Mouse (Mus musculus) large intestine, adult 2 months (tissue): ENCODE data around the gene Pold2. TPM values are rescaled to one million over a fixed set of nuclear protein-coding genes. Genes with fewer than 3 reads are reported as not detected.

ENCODE experiments used
- DNase-seq: peaks from one replicate; pipeline ENCODE4 v3.0.0-alpha.2; 2012; ENCODE audit warnings: low read depth, low spot score
- WGBS: fragments of 180-500 bp; shearing (Covaris S2); methylation state at CpG from one replicate; pipeline ENCODE4 v1.1.7; 2018; 5-methylcytosine and 5-hydroxymethylcytosine counted together
- polyA plus RNA-seq: library from polyadenylated mRNA; depleted of rRNA; stranded (reverse); fragments of >200 nt; gene quantifications from 2 replicates; pipeline ENCODE4 v1.2.3, GENCODE M21; 2012; rRNA removed

The Pold2 gene
- polyA plus RNA-seq = 153 and 179 TPM in 2 replicates

DNA sequence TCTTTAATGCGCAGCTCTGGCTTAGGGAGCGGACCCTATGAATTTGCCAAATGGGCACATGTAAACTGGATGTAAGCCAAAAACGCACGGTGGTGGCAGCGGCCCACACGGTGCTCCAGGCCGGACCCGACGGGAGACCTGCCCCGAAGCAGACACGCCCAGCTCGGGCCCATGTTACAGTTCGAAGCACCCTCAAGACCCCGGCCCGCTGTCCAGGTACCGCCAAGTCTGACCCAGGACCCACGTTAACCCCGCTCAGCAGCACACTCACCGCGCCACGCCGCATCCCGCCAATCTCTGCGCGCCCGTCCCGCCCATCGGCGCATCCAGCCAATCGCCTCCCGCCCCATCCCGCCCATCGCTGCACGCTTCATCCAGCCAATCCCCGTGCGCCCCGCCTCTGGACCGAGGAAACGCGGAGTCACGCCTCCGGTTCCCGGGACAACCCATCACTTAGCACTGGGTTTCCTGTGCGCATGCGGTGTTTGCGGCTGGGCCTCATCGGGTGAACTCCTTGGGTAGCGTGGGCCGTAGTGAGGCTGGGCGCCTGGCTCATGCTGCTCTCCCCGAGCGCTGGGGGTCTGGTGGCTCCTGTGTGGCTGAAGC lies at the start of gene Pold2:
TSS of gene Pold2 (minus strand) at position 372 of the 606 bp plus-strand sequence.
- under 1% methylated on average over 52 of the region's 52 CpGs for WGBS
- peak; percentile 94 for DNase-seq

DNA sequence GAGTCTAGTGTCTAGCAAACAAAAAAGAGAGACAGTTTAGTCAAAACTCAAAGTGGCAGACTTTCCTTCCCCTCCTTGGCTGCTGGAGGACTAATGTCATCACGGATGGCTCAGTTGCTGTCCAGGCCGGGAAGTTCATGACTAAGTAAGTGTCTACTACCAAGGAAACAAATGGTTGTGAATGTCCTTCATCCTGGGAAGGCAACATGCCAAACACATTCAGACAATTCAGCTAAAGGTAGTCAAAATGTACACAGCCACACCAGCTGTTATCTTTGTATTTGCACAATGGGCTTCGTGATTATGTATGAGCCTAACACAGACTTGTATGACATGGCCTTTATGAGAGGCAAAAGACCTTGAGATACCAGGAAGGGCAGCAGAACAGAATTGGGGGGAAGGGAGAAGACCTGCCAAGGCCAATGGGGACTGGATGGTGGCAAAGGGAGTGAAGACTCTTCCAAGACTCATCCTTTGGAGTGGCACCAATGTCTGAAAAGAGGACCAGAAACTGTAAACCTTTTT lies 48.7 kb upstream of the Pold2 start:
- DNase-seq = no peak
- 53% methylated on average over 3 of the region's 3 CpGs for whole genome bisulfite sequencing

DNA sequence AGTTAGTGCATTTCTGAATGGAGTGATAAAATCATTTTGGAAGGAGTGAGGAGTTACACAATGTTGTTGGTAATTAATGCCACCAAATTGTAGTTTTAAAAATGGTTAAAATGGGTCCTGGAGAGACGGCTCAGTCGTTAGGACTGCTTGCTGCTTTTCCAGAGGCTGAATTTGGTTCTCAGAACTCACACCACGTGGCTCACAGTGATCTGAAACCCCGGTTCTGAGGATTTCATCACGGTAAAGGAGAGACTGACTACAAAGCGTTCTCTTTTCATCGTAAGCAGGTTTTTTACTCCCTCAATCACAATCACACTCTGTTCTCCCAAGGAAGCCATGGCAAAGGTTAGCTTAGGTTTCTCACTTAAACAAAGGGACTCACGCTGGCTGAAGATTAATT lies 46.6 kb upstream of the Pold2 start:
- no peak for DNase-seq
- WGBS = 59% methylated on average over 8 of the region's 8 CpGs

GRCm38 (mm10) chr11:5920323-5920960 lies 42.4 kb upstream of the Pold2 start:
- DNase-seq = no peak
- 24% methylated on average over 17 of the region's 17 CpGs for WGBS

DNA sequence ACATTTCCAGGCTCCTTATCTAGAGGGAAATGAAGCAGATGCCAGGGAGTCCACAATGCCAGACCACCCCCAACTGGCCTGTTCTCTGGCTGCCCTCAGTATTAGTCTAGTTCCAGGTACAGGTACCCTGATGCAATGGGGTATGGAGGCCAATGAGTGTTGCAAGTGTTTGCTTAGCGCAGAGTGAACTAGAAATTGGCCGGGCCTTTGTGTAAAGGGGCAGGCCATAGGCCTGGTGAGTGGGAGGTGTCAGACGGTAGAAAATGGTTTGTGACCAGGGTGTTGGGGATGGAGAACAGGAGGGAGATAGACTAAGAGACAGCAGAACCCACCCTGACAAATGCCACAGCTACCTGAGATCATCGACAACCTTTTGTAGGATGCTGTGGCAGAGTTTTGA lies 41.5 kb upstream of the Pold2 start:
- WGBS = 92% methylated on average over 4 of the region's 4 CpGs
- no peak for DNase-seq

- DNase-seq = no peak
- WGBS = 62% methylated on average over 2 of the region's 2 CpGs
Observed at GRCm38 (mm10) chr11:5918111-5918510, 40.0 kb upstream of the Pold2 start.

DNA sequence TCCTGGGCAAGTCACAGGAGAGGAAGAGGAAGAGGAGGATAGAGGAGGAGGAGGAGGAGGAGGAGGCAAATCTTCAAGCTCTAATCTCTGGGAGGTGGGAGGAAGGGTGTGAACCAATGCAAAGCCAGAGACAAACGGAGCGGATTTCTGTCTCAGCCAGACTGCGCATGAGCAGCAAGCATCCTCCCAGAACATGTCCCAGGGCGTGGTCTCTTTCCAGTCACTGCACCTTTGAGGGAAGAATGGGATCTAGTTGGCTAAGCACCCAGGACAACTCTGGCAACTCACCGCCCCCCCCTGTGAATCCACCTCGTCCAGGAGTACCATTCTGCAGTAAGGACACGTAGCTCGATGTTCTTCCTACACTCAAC lies 38.1 kb upstream of the Pold2 start:
- no peak for DNase-seq
- 65% methylated on average over 8 of the region's 8 CpGs for WGBS

- WGBS = 69% methylated on average over 5 of the region's 5 CpGs
- DNase-seq = no peak
Observed at GRCm38 (mm10) chr11:5915429-5916177, 37.5 kb upstream of the Pold2 start.

- no peak for DNase-seq
- WGBS = 48% methylated on average over 5 of the region's 5 CpGs
Observed at GRCm38 (mm10) chr11:5914940-5915339, 36.8 kb upstream of the Pold2 start.

DNA sequence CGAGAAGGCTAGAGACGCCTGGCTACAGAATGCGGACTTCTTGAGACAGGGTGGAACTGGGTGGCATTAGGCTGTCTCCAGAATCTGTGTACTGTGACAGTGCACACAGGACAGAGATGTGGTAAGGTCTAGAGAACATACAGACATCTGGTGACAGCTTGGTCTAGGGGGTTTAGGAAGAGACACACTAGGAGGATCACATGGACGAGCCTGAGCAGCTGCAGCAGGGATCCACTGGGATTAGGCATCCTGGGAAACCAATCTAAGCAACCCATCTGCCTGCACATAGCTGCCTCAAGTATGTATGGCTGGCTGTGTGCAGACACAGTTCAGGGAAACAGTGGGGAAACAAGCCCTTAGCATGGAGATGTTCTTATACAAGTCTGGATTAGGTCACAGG lies 35.8 kb upstream of the Pold2 start:
- DNase-seq = no peak
- 85% methylated on average over 4 of the region's 4 CpGs for WGBS

- no peak for DNase-seq
- WGBS = 50% methylated on average over 8 of the region's 8 CpGs
Observed at GRCm38 (mm10) chr11:5913256-5913655, 35.2 kb upstream of the Pold2 start.

GRCm38 (mm10) chr11:5912635-5913034 lies 34.5 kb upstream of the Pold2 start:
- DNase-seq = no peak
- 37% methylated on average over 5 of the region's 5 CpGs for WGBS

DNA sequence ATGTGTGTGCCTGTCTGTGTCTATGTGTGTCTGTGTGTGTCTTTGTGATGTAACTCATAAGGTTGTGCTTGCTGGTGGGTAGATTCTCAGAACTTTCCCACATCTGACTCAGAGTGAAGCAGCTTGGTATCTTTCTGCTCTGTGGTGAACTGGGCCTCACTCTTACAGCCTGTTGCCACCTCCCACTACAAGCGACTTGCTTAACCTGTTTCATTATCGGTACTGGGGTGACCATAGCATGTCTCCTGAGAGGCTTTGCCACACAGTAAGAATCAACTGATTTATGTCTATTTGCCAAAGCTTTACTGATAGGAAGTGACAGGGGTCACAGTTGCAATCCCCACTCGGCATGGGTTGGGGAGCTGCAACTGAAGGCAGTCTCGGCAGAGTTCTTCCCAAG lies 30.6 kb upstream of the Pold2 start:
- WGBS = 40% methylated on average over 4 of the region's 4 CpGs
- no peak for DNase-seq

- no peak for DNase-seq
- 67% methylated on average over 5 of the region's 5 CpGs for WGBS
Observed at GRCm38 (mm10) chr11:5907096-5907495, 29.0 kb upstream of the Pold2 start.

DNA sequence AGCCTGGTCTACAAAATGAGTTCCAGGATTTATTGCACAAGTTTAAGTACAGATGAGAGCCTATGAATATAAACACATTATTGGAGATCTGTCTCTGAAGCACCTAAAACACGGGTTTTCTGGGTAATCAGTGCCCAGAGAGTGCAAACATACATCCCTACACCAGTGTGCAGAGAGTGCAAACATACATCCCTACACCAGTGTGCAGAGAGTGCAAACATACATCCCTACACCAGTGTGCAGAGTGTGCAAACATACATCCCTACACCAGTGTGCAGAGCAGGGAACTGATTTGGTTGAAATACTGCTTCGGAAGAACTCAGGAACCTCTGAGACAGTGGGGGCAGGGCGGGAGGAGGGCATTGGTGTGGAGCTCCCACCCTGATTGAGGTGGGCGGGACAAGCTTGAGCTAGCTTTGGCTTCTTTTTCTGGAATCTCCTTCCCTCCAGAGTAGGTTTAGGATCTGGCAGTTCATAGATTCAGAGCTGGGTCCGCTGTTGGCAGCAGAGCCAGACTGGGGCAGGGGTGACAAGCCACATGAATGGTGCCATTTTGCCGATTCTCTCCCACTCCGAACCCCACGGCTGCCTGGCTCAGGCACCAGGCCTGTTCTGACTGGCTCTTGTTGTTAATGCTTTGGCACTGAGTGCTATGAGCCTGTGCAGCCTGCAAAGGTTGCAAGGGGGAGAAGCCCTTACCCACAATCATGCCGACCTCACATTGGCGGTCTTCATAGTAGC lies 27.9 kb upstream of the Pold2 start:
- no peak for DNase-seq
- 80% methylated on average over 10 of the region's 10 CpGs for WGBS

- WGBS = 90% methylated on average over 6 of the region's 6 CpGs
- DNase-seq = no peak
Observed at GRCm38 (mm10) chr11:5904871-5905270, 26.8 kb upstream of the Pold2 start.

DNA sequence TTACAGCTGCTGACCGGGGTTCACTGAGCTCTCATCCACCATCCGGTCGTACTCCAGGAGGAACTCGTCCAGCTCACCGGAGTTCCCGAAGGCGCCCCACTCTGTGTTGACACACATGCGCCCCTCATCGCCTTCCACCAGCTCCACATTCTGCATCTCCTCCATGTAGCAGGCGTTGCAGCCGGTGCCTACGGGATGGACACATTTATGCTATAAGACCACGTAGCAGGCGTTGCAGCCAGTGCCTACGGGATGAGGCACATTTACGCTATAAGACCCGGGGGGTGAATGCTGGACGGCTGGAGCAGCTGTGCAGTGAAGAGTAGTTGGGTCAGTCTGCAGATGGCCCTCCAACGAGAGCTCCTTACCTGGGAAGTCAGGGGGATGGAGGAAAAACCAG lies 26.3 kb upstream of the Pold2 start:
- DNase-seq = no peak
- WGBS = 85% methylated on average over 19 of the region's 19 CpGs

GRCm38 (mm10) chr11:5903844-5904243 lies 25.8 kb upstream of the Pold2 start:
- DNase-seq = no peak
- 74% methylated on average over 2 of the region's 2 CpGs for WGBS

DNA sequence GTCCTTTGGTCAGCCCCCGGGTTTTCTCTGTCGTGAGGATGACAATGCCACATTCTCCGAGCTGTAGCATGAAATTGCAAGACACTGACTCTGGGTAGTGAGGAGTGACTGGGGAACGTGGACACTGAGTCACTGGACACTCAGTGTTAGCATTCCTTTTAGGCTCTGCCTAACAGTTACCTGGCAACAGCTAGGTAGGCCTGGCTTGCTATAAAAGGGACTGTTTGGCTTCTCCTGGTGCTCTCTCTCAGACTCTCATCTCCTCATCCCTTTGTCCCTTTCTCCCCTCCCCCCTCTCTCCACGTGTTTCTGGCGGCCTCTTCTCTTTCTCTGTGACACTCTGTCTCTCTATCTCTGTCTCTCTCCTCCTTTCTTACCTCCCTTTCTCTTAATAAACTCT lies 24.3 kb upstream of the Pold2 start:
- 31% methylated on average over 6 of the region's 6 CpGs for WGBS
- DNase-seq = no peak

GRCm38 (mm10) chr11:5901950-5902349 lies 23.9 kb upstream of the Pold2 start:
- no peak for DNase-seq
- WGBS = 4% methylated on average over 32 of the region's 32 CpGs
